Mouse (Mus musculus): Measurements from ENCODE around the gene Meioc. TPM values are rescaled to one million over a fixed set of nuclear protein-coding genes. Genes with fewer than 3 reads are reported as not detected.
"Not testable (repeated sequence)": the region's sequence is repeated elsewhere in the genome, so short reads cannot be mapped to it uniquely, and the experiment has no call there.

Gene Meioc
- polyA plus RNA-seq, 1 experiment = 0.02 TPM

GRCm38 (mm10) chr11:102665637-102666435 lies 2.3 kb downstream of the Meioc start:
- DNase-seq (ENCODE audit: extremely low spot score in 1 of 2, low spot score in 1 of 2) = no peak

- DNase-seq (ENCODE audit: extremely low spot score in 1 of 2, low spot score in 1 of 2) = peak; percentile 20 to 87
Measured at GRCm38 (mm10) chr11:102690162-102690561, 26.6 kb downstream of the Meioc start.

GRCm38 (mm10) chr11:102695289-102695688 lies 31.8 kb downstream of the Meioc start:
- DNase-seq (ENCODE audit: extremely low spot score in 1 of 2, low spot score in 1 of 2) = no peak

GRCm38 (mm10) chr11:102697338-102698017 lies 34.0 kb downstream of the Meioc start, which contains the start of gene Ccdc43:
Gene Ccdc43, minus strand, starts transcription at chr11:102697782.
- peak; percentile 59 to 90 for DNase-seq (ENCODE audit: extremely low spot score in 1 of 2, low spot score in 1 of 2)

GRCm38 (mm10) chr11:102698018-102698476 lies 34.5 kb downstream of the Meioc start:
- DNase-seq (ENCODE audit: extremely low spot score in 1 of 2, low spot score in 1 of 2) = no peak

GRCm38 (mm10) chr11:102702206-102702605 lies 38.7 kb downstream of the Meioc start:
- not testable (repeated sequence) for DNase-seq (ENCODE audit: extremely low spot score in 1 of 2, low spot score in 1 of 2)

GRCm38 (mm10) chr11:102712411-102712810 lies 48.9 kb downstream of the Meioc start:
- no peak for DNase-seq (ENCODE audit: extremely low spot score in 1 of 2, low spot score in 1 of 2)

GRCm38 (mm10) chr11:102714578-102714977 lies 51.1 kb downstream of the Meioc start:
- not testable (repeated sequence) for DNase-seq (ENCODE audit: extremely low spot score in 1 of 2, low spot score in 1 of 2)

GRCm38 (mm10) chr11:102716135-102716534 lies 52.6 kb downstream of the Meioc start:
- DNase-seq (ENCODE audit: extremely low spot score in 1 of 2, low spot score in 1 of 2) = peak in 1 of 2 experiments; percentile 57

GRCm38 (mm10) chr11:102725574-102725973 lies 62.1 kb downstream of the Meioc start:
- no peak for DNase-seq (ENCODE audit: extremely low spot score in 1 of 2, low spot score in 1 of 2)

- DNase-seq (ENCODE audit: extremely low spot score in 1 of 2, low spot score in 1 of 2) = peak in 1 of 2 experiments; percentile 78
Measured at GRCm38 (mm10) chr11:102728614-102729013, 65.1 kb downstream of the Meioc start.

- no peak for DNase-seq (ENCODE audit: extremely low spot score in 1 of 2, low spot score in 1 of 2)
Measured at GRCm38 (mm10) chr11:102729835-102730234, 66.3 kb downstream of the Meioc start.

GRCm38 (mm10) chr11:102731366-102731765 lies 67.8 kb downstream of the Meioc start:
- no peak for DNase-seq (ENCODE audit: extremely low spot score in 1 of 2, low spot score in 1 of 2)

Other genes starting within 250 kb of the Meioc start
- gene Grn, start 233.4 kb upstream of the Meioc start, polyA plus RNA-seq (2012; rRNA removed) = 70.9 and 78.2 TPM in 2 replicates
- 69.6 and 70.0 TPM in 2 replicates for gene Fam171a2, start 216.0 kb upstream of the Meioc start, polyA plus RNA-seq (2012; rRNA removed)
- 4.5 and 5.3 TPM in 2 replicates for gene Itga2b, start 193.6 kb upstream of the Meioc start, polyA plus RNA-seq (2012; rRNA removed)
- 56.2 and 61.7 TPM in 2 replicates for gene Gpatch8, start 107.3 kb upstream of the Meioc start, polyA plus RNA-seq (2012; rRNA removed)
- 6.2 and 6.6 TPM in 2 replicates for gene Gm11627, start 84.3 kb upstream of the Meioc start, polyA plus RNA-seq (2012; rRNA removed)
- gene Fzd2, start 59.3 kb upstream of the Meioc start, polyA plus RNA-seq (2012; rRNA removed) = 12.1 and 13.3 TPM in 2 replicates
- gene Ccdc43, start 34.1 kb downstream of the Meioc start, polyA plus RNA-seq (2012; rRNA removed) = 18.3 and 24.0 TPM in 2 replicates
- gene Adam11, start 97.7 kb downstream of the Meioc start, polyA plus RNA-seq (2012; rRNA removed) = 83.8 and 92.2 TPM in 2 replicates
- gene Gjc1, start 156.0 kb downstream of the Meioc start, polyA plus RNA-seq (2012; rRNA removed) = 6.9 and 8.1 TPM in 2 replicates
- gene Higd1b, start 172.1 kb downstream of the Meioc start, polyA plus RNA-seq (2012; rRNA removed) = 10.4 and 11.6 TPM in 2 replicates
- gene Eftud2, start 217.3 kb downstream of the Meioc start, polyA plus RNA-seq (2012; rRNA removed) = 82.0 and 85.4 TPM in 2 replicates
- gene Ccdc103, start 217.5 kb downstream of the Meioc start, polyA plus RNA-seq (2012; rRNA removed) = 2.1 and 2.3 TPM in 2 replicates
- gene Fam187a, start 221.5 kb downstream of the Meioc start, polyA plus RNA-seq (2012; rRNA removed) = 0.06 TPM in 1 of 2 replicates, not detected in the other
- gene Gfap, start 237.2 kb downstream of the Meioc start, polyA plus RNA-seq (2012; rRNA removed) = 201 and 202 TPM in 2 replicates